In the genomic region with DNA sequence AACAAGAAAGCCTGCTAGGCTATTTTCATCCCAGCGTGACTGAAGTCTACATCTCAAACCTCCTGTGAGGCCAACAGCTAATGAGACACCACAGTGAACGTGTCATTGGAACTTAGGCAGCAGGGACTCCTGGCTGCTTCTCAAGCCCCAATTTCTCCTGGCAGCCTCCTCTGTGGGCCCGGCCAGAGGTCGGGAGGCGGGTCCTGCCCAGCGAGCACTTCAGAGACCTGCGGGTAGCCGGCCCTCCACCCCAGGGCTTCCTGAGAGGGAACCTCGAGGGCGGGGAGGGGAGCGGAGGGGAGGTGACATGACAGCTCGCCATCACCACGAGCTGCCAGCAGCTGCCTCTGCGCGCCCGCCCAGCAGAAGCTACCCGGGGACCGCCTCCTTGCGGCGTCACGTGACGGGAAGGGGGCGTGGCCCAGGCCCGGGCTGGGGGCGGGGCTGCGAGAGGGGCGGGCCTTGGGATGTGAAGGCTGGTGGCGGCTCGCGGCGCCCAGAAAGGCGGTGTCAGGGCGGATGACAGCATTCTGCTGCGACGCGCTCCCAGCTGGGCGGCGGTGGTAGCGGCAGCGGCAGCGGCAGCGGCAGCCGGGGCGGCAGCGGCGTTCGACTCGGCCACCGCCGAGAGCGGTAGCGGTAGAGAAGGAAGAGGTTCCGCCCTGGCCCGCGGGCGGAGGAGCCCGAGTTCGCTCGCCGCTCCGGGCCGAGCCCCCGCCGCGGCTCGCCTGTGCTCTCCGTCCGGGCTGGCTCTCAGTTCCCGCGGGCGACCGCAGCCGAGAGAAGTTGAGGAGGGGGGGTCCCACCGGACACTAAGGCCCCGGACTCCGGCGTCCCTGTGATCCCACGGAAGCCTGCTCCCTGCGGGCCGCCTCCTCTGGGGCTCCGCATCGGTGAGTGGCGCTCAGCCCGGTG, we compare ENCODE assay signal across 8 mouse cellular contexts. TPM values are rescaled to one million over a fixed set of nuclear protein-coding genes. Genes with fewer than 3 reads are reported as not detected.
DNase-seq lines count a peak whose midpoint lies in the region; ATAC-seq and TF ChIP-seq lines count a peak whose summit lies in the region.

TSS of gene Osbpl8 (plus strand) at position 449 of the 915 bp plus-strand sequence.

- under 1% methylated on average over 51 of the region's 84 CpGs for WGBS in forebrain, embryonic 13.5 days
- WGBS in neural tube, embryonic 15.5 days, result under 1% methylated on average over 77 of the region's 84 CpGs

- peak; percentile 95 for ATAC-seq in forebrain, embryonic 13.5 days
- peak; percentile 95 for ATAC-seq in neural tube, embryonic 15.5 days (ENCODE audit: low FRiP score)

- H3K9ac ChIP-seq in forebrain, embryonic 13.5 days, result peak within 1 kb of the TSS; percentile 95
- H3K9ac ChIP-seq in neural tube, embryonic 15.5 days (replicated peaks), result peak within 1 kb of the TSS; percentile 98

- H3K36me3 ChIP-seq in E14TG2a.4 (ENCODE audit: insufficient read depth, low read length), result no peaks in the 10 kb centered on the region
- H3K36me3 ChIP-seq in forebrain, embryonic 13.5 days (ENCODE audit: poor library complexity, severe bottlenecking), result no peaks in the 10 kb centered on the region
- H3K36me3 ChIP-seq in neural tube, embryonic 15.5 days, result no peaks in the 10 kb centered on the region

- peaks cover 7% of the 10 kb centered on the region for H3K27me3 ChIP-seq in E14TG2a.4 (ENCODE audit: insufficient read depth, low read length)
- H3K27me3 ChIP-seq in forebrain, embryonic 13.5 days, result no peaks in the 10 kb centered on the region
- no peaks in the 10 kb centered on the region for H3K27me3 ChIP-seq in neural tube, embryonic 15.5 days (replicated peaks)

- no peaks in the 10 kb centered on the region for H3K9me3 ChIP-seq in E14TG2a.4 (ENCODE audit: low read length)
- H3K9me3 ChIP-seq in forebrain, embryonic 13.5 days (replicated peaks), result no peaks in the 10 kb centered on the region
- H3K9me3 ChIP-seq in neural tube, embryonic 15.5 days (replicated peaks), result no peaks in the 10 kb centered on the region

- peak within 1 kb of the TSS; percentile 98 for H3K4me3 ChIP-seq in E14TG2a.4 (replicated peaks; ENCODE audit: low read length)
- peak within 1 kb of the TSS; percentile 93 for H3K4me3 ChIP-seq in forebrain, embryonic 13.5 days
- peak within 1 kb of the TSS; percentile 97 for H3K4me3 ChIP-seq in neural tube, embryonic 15.5 days (replicated peaks)

- intact Hi-C loops in heart, postnatal 14 days (cut with DNase I), result loop anchor here (5.0 to 10.0 kb wide), 2 partner anchors 152 to 310 kb away; partner anchors contain the start of genes Nap1l1 and Zdhhc17

- H3K4me2 ChIP-seq in forebrain, embryonic 13.5 days, result peak within 1 kb of the TSS; percentile 72
- peak within 1 kb of the TSS; percentile 71 for H3K4me2 ChIP-seq in neural tube, embryonic 15.5 days

- H3K4me1 ChIP-seq in E14TG2a.4 (replicated peaks; ENCODE audit: low read depth, low read length), result peaks cover 36% of the 10 kb centered on the region
- H3K4me1 ChIP-seq in forebrain, embryonic 13.5 days, result peaks cover 16% of the 10 kb centered on the region
- H3K4me1 ChIP-seq in neural tube, embryonic 15.5 days, result peaks cover 19% of the 10 kb centered on the region

- H3K27ac ChIP-seq in forebrain, embryonic 13.5 days, result peak within 1 kb of the TSS; percentile 91
- H3K27ac ChIP-seq in neural tube, embryonic 15.5 days (replicated peaks), result peak within 1 kb of the TSS; percentile 95

- no peak for TF ChIP-seq CTCF in E14TG2a.4 (conservative IDR thresholded peaks at IDR 0.05; ENCODE audit: low read length)

- DNase-seq in c-Kit-positive CD71-positive TER-119-positive erythroid progenitor cells, embryonic 14.5 days (ENCODE audit: low spot score), result peak; percentile 95
- DNase-seq in heart, postnatal 14 days, result peak; percentile 100
- peak; percentile 99 for DNase-seq in layer of hippocampus, adult 11-12 months (ENCODE audit: low spot score)
- DNase-seq in lung, adult 18-20 months, result peak; percentile 98 to 99
- DNase-seq in testis, postnatal 14 days (ENCODE audit: low spot score), result peak; percentile 98

RNA-seq across cellular contexts. Expression of gene Osbpl8, which starts in this region (rescaled TPM):
- polyA plus RNA-seq in forebrain, embryonic 13.5 days (2015; fragmentation: Nextera tagmentation; extraction: Ambion mirVana), result 17.0 and 17.3 TPM in 2 replicates
- total RNA-seq in heart, postnatal 14 days (2021), result 10 to 100 TPM; 68.2 to 78.9 TPM
- 14.1 and 16.0 TPM in 2 replicates for polyA plus RNA-seq in neural tube, embryonic 15.5 days (2015; fragmentation: Nextera tagmentation; extraction: Ambion mirVana)

Comparison
In these comparisons a context has a peak if more than half of its experiments do, and no peak if none do; other contexts are left out.
1. Peak in every context shown above with its lines: DNase-seq, ATAC-seq, H3K4me3 ChIP-seq and H3K27ac ChIP-seq.